Mouse (Mus musculus): ENCODE results near the gene Dip2c.

GRCm38 (mm10) chr13:9695403-9695802 is 419.1 kb downstream of the Dip2c start:
- no peak for TF ChIP-seq CTCF (IDR thresholded peaks at IDR 0.05; ENCODE audit: control insufficient read depth, insufficient read depth, insufficient replicate concordance, low read depth, low read length)
- TF ChIP-seq POLR2A (IDR thresholded peaks at IDR 0.05; ENCODE audit: control insufficient read depth, low read depth, low read length) = no peak
